ENCODE assay signal across 11 mouse cellular contexts in genomic region chr5:146316316-146316715, GRCm38 (mm10).
DNase-seq lines count a peak whose midpoint lies in the region; ATAC-seq and TF ChIP-seq lines count a peak whose summit lies in the region.
"Had no signal": no experiment of that assay in that cellular context is flagged by ENCODE, and none has a peak within 500 bp of the region (broad histone marks: within the 10 kb centered on the region; RNA-seq: fewer than 3 reads in every experiment).

No protein-coding gene starts in this region.

- TF ChIP-seq POLR2A in bone marrow, adult 2 months (IDR thresholded peaks at IDR 0.05; ENCODE audit: borderline replicate concordance, control insufficient read depth, low read depth, low read length): no peak

- 86% methylated on average over 5 of the region's 5 CpGs for WGBS in hindbrain, embryonic 12.5 days
- WGBS in hindbrain, postnatal 0 days: 90% methylated on average over 5 of the region's 5 CpGs
- WGBS in bone marrow, adult 2 months: 75% methylated on average over 5 of the region's 5 CpGs
- WGBS in liver, embryonic 15.5 days (ENCODE audit: insufficient replicate concordance): 40% methylated on average over 5 of the region's 5 CpGs

- no peak for DNase-seq in hindbrain, postnatal 0 days (ENCODE audit: low spot score)
- DNase-seq in urinary bladder, postnatal 25 days (ENCODE audit: low spot score): no peak
- no peak for DNase-seq in right cerebral cortex, adult 2 months (ENCODE audit: low spot score in 2 of 2)
- no peak for DNase-seq in left cerebral cortex, postnatal 25 days (ENCODE audit: low spot score in 2 of 2)
- DNase-seq: lung, postnatal 36 days; right cerebral cortex, postnatal 14 days; thymus, postnatal 14 days had no signal

- H3K4me2 ChIP-seq in hindbrain, embryonic 12.5 days (replicated peaks): no peak overlapping the region
- H3K4me2 ChIP-seq in hindbrain, postnatal 0 days (ENCODE audit: low read depth, low read length): no peak overlapping the region
- peak overlapping the region; percentile 57 for H3K4me2 ChIP-seq in liver, embryonic 15.5 days

- peak; percentile 49; the same call in 1 of the 2 replicates for ATAC-seq in hindbrain, embryonic 12.5 days (ENCODE audit: low FRiP score)
- ATAC-seq in hindbrain, postnatal 0 days: no peak
- peak; percentile 99 for ATAC-seq in liver, embryonic 15.5 days (ENCODE audit: insufficient read depth)

- intact Hi-C loops in left cerebral cortex, postnatal 25 days (cut with DNase I): no loop called here

- peaks cover 14% of the 10 kb centered on the region for H3K4me1 ChIP-seq in hindbrain, embryonic 12.5 days
- no peaks in the 10 kb centered on the region; the same call in 1 of the 2 replicates for H3K4me1 ChIP-seq in hindbrain, postnatal 0 days (ENCODE audit: insufficient read depth, low read length)
- H3K4me1 ChIP-seq in bone marrow, adult 2 months (ENCODE audit: control insufficient read depth, insufficient read depth, low read length): peaks cover 2% of the 10 kb centered on the region
- peaks cover 94% of the 10 kb centered on the region for H3K4me1 ChIP-seq in erythroblast, embryonic 14.5 days (ENCODE audit: control insufficient read depth)
- peaks cover 76% of the 10 kb centered on the region for H3K4me1 ChIP-seq in liver, embryonic 15.5 days (replicated peaks)

- TF ChIP-seq CTCF in hindbrain, postnatal 0 days (IDR thresholded peaks at IDR 0.05; ENCODE audit: low read depth): no peak
- no peak for TF ChIP-seq CTCF in bone marrow, adult 2 months (IDR thresholded peaks at IDR 0.05; ENCODE audit: control insufficient read depth, insufficient read depth, low read length)

- no peaks in the 10 kb centered on the region for H3K27me3 ChIP-seq in hindbrain, embryonic 12.5 days
- no peaks in the 10 kb centered on the region for H3K27me3 ChIP-seq in hindbrain, postnatal 0 days (ENCODE audit: insufficient read depth, low read length)
- H3K27me3 ChIP-seq in erythroblast, embryonic 14.5 days (ENCODE audit: control insufficient read depth): no peaks in the 10 kb centered on the region
- no peaks in the 10 kb centered on the region for H3K27me3 ChIP-seq in liver, embryonic 15.5 days

- no peaks in the 10 kb centered on the region for H3K36me3 ChIP-seq in hindbrain, embryonic 12.5 days
- H3K36me3 ChIP-seq in hindbrain, postnatal 0 days (ENCODE audit: insufficient read depth, low read length): no peaks in the 10 kb centered on the region
- H3K36me3 ChIP-seq in erythroblast, embryonic 14.5 days (ENCODE audit: control insufficient read depth): peaks cover 33% of the 10 kb centered on the region
- no peaks in the 10 kb centered on the region for H3K36me3 ChIP-seq in liver, embryonic 15.5 days (replicated peaks)

- no peak overlapping the region for H3K9ac ChIP-seq in hindbrain, embryonic 12.5 days
- no peak overlapping the region for H3K9ac ChIP-seq in hindbrain, postnatal 0 days (replicated peaks; ENCODE audit: low read length)
- H3K9ac ChIP-seq in liver, embryonic 15.5 days: peak overlapping the region; percentile 49; the same call in 1 of the 2 replicates

- H3K4me3 ChIP-seq in hindbrain, embryonic 12.5 days: no peak overlapping the region
- H3K4me3 ChIP-seq in hindbrain, postnatal 0 days (ENCODE audit: low read length): no peak overlapping the region
- no peak overlapping the region for H3K4me3 ChIP-seq in bone marrow, adult 2 months (replicated peaks; ENCODE audit: control insufficient read depth, low read depth, low read length)
- H3K4me3 ChIP-seq in erythroblast, embryonic 14.5 days (replicated peaks): peak overlapping the region; percentile 21
- H3K4me3 ChIP-seq in liver, embryonic 15.5 days (replicated peaks): no peak overlapping the region

- no peaks in the 10 kb centered on the region for H3K9me3 ChIP-seq in hindbrain, embryonic 12.5 days (replicated peaks)
- no peaks in the 10 kb centered on the region for H3K9me3 ChIP-seq in hindbrain, postnatal 0 days (ENCODE audit: low read length)
- peaks cover 16% of the 10 kb centered on the region for H3K9me3 ChIP-seq in erythroblast, embryonic 14.5 days (ENCODE audit: control insufficient read depth, low read length)
- H3K9me3 ChIP-seq in liver, embryonic 15.5 days (replicated peaks): no peaks in the 10 kb centered on the region

- H3K27ac ChIP-seq in hindbrain, embryonic 12.5 days: no peak overlapping the region
- no peak overlapping the region for H3K27ac ChIP-seq in hindbrain, postnatal 0 days
- peak overlapping the region; percentile 46 for H3K27ac ChIP-seq in bone marrow, adult 2 months (ENCODE audit: control insufficient read depth, insufficient read depth, low read depth, low read length, poor library complexity)
- peak overlapping the region; percentile 96 for H3K27ac ChIP-seq in liver, embryonic 15.5 days (replicated peaks)

Comparison
In these comparisons a context has a peak if more than half of its experiments do, and no peak if none do; other contexts are left out.
1. H3K27ac ChIP-seq: peak in bone marrow, adult 2 months (single experiment) and liver, embryonic 15.5 days (single experiment); none in hindbrain, embryonic 12.5 days (single experiment) and hindbrain, postnatal 0 days (single experiment).